Mouse (Mus musculus) megakaryocyte, adult 5-6 weeks (primary cell): ENCODE measurements around the gene Cmtm7. TPM values are rescaled to one million over a fixed set of nuclear protein-coding genes. Genes with fewer than 3 reads are reported as not detected.
A peak's percentile ranks its signal among the peaks of the same experiment; 100 is the strongest.

ENCODE experiments used
- ATAC-seq: 2 replicates; pipeline ENCODE4 v1.8.0; 2016; ENCODE audit warnings: mild to moderate bottlenecking, inconsistent platforms; ENCODE audit not compliant: poor library complexity, severe bottlenecking
- total RNA-seq, 2 experiments: library from RNA; stranded (forward) in 1 of 2; stranded (reverse) in 1 of 2; fragments of 153-499, 151-499 nt in 1 of 2; fragments of 221-1000, 200-1000 nt in 1 of 2; gene quantifications; 2 replicates each; pipeline versions ENCODE4 v1.2.3 to v1.2.4; 2015 to 2017

Cmtm7 gene
- total RNA-seq (2015) (189 and 201 TPM in 2 replicates), total RNA-seq (2017) (259 and 283 TPM in 2 replicates)

GRCm38 (mm10) chr9:114781526-114782212 lies at the start of gene Cmtm7:
Gene Cmtm7, minus strand, starts transcription at chr9:114781856.
- ATAC-seq = peak; percentile 54

GRCm38 (mm10) chr9:114830351-114830750 lies 48.7 kb upstream of the Cmtm7 start:
- ATAC-seq = no peak

GRCm38 (mm10) chr9:114829669-114830068 lies 48.0 kb upstream of the Cmtm7 start:
- peak; percentile 33; the same call in 1 of the 2 replicates for ATAC-seq

- ATAC-seq = no peak
Measured at GRCm38 (mm10) chr9:114828377-114828776, 46.7 kb upstream of the Cmtm7 start.

- ATAC-seq = no peak
Measured at GRCm38 (mm10) chr9:114827242-114827852, 45.7 kb upstream of the Cmtm7 start.

- no peak for ATAC-seq
Measured at GRCm38 (mm10) chr9:114824166-114824565, 42.5 kb upstream of the Cmtm7 start.

- no peak for ATAC-seq
Measured at GRCm38 (mm10) chr9:114821548-114822289, 40.1 kb upstream of the Cmtm7 start.

- ATAC-seq = no peak
Measured at GRCm38 (mm10) chr9:114818918-114819317, 37.3 kb upstream of the Cmtm7 start.

GRCm38 (mm10) chr9:114817012-114817411 lies 35.4 kb upstream of the Cmtm7 start:
- ATAC-seq = no peak

GRCm38 (mm10) chr9:114816121-114816520 lies 34.5 kb upstream of the Cmtm7 start:
- ATAC-seq = no peak

GRCm38 (mm10) chr9:114815315-114815714 lies 33.7 kb upstream of the Cmtm7 start:
- peak; percentile 97 for ATAC-seq

- peak; percentile 49; the same call in 1 of the 2 replicates for ATAC-seq
Measured at GRCm38 (mm10) chr9:114812001-114812400, 30.3 kb upstream of the Cmtm7 start.

- no peak for ATAC-seq
Measured at GRCm38 (mm10) chr9:114810837-114811236, 29.2 kb upstream of the Cmtm7 start.

GRCm38 (mm10) chr9:114808671-114809070 lies 27.0 kb upstream of the Cmtm7 start:
- ATAC-seq = no peak

- no peak for ATAC-seq
Measured at GRCm38 (mm10) chr9:114807261-114807660, 25.6 kb upstream of the Cmtm7 start.

- ATAC-seq = no peak
Measured at GRCm38 (mm10) chr9:114805151-114805671, 23.6 kb upstream of the Cmtm7 start.

GRCm38 (mm10) chr9:114802191-114802590 lies 20.5 kb upstream of the Cmtm7 start:
- no peak for ATAC-seq

- ATAC-seq = no peak
Measured at GRCm38 (mm10) chr9:114801301-114801700, 19.6 kb upstream of the Cmtm7 start.

GRCm38 (mm10) chr9:114799498-114800107 lies 17.9 kb upstream of the Cmtm7 start:
- ATAC-seq = no peak

GRCm38 (mm10) chr9:114798845-114799244 lies 17.2 kb upstream of the Cmtm7 start:
- no peak for ATAC-seq
